Mouse (Mus musculus) CH12.LX (cell line): Measurements from ENCODE around the gene Adm. TPM values are rescaled to one million over a fixed set of nuclear protein-coding genes. Genes with fewer than 3 reads are reported as not detected.

Source experiments
- DNase-seq: peaks from one replicate; pipeline ENCODE4 v3.0.0-alpha.2; 2013; ENCODE audit errors: extremely low read depth
- H3K27ac ChIP-seq: 2 replicates; pipeline ENCODE4 v1.5.1; 2012; ENCODE audit warnings: low read depth, mild to moderate bottlenecking, control low read depth, moderate library complexity; ENCODE audit not compliant: insufficient read depth
- H3K27me3 ChIP-seq: replicated peaks from 2 replicates; pipeline ENCODE3; 2012; ENCODE audit warnings: inconsistent platforms
- H3K36me3 ChIP-seq, 2 experiments: replicated peaks in 1 of 2; 2 replicates each; pipeline versions ENCODE3 to v1.6.1; 2012; ENCODE audit warnings: inconsistent platforms in 1 of 2, low read length in 1 of 2, mild to moderate bottlenecking in 1 of 2, mixed read lengths in 1 of 2, moderate library complexity in 1 of 2; ENCODE audit not compliant: control insufficient read depth in 1 of 2, insufficient read depth in 1 of 2
- H3K4me1 ChIP-seq, 2 experiments: 2 replicates each; pipeline ENCODE4 v1.6.1; 2012; ENCODE audit warnings: inconsistent platforms in 1 of 2, moderate library complexity in 1 of 2; ENCODE audit not compliant: insufficient read depth in 2 of 2, control insufficient read depth in 1 of 2
- H3K4me2 ChIP-seq: 2 replicates; pipeline ENCODE4 v1.6.1; 2012; ENCODE audit warnings: low read depth, mild to moderate bottlenecking, control low read depth; ENCODE audit not compliant: poor library complexity, insufficient read depth, severe bottlenecking
- H3K4me3 ChIP-seq, 3 experiments: fragments of 150-350 bp in 1 of 3; sonication (generic) in 1 of 3; replicated peaks in 1 of 3; 2 replicates each; pipeline versions ENCODE3 to v1.5.1; 2011 to 2012; ENCODE audit warnings: low read depth in 2 of 3, low read length in 2 of 3, mild to moderate bottlenecking in 2 of 3, moderate library complexity in 2 of 3, control low read depth in 1 of 3, improper control_type of control experiment in 1 of 3, inconsistent platforms in 1 of 3, mixed read lengths in 1 of 3; ENCODE audit not compliant: poor library complexity in 1 of 3
- H3K79me2 ChIP-seq: replicated peaks from 2 replicates; pipeline ENCODE4 v1.6.1; 2012; ENCODE audit warnings: mild to moderate bottlenecking, moderate library complexity; ENCODE audit not compliant: control insufficient read depth, poor library complexity, insufficient read depth, severe bottlenecking; ENCODE audit errors: extremely low read depth
- H3K9ac ChIP-seq: 2 replicates; pipeline ENCODE4 v1.6.1; 2012; ENCODE audit warnings: low read depth, mild to moderate bottlenecking, control low read depth, moderate library complexity; ENCODE audit not compliant: insufficient read depth
- H3K9me3 ChIP-seq: replicated peaks from 2 replicates; pipeline ENCODE3; 2012; ENCODE audit warnings: low read length, inconsistent platforms, mixed read lengths
- BHLHE40 ChIP-seq: IDR thresholded peaks from 2 replicates; pipeline ENCODE4 v1.6.1; 2011; ENCODE audit warnings: mild to moderate bottlenecking, low read depth, low read length, improper control_type of control experiment
- CHD1 ChIP-seq: IDR thresholded peaks from 2 replicates; pipeline ENCODE4 v1.6.1; 2012; ENCODE audit warnings: low read depth, low read length, improper control_type of control experiment, inconsistent platforms
- CTCF ChIP-seq, 2 experiments: IDR thresholded peaks in 1 of 2; conservative IDR thresholded peaks in 1 of 2; 2 replicates each; pipeline ENCODE4 v1.5.1; 2011 to 2012; ENCODE audit warnings: low read depth in 2 of 2, low read length in 2 of 2, improper control_type of control experiment in 1 of 2, inconsistent platforms in 1 of 2, mild to moderate bottlenecking in 1 of 2, moderate library complexity in 1 of 2
- E2F4 ChIP-seq: IDR thresholded peaks from 2 replicates; pipeline ENCODE4 v1.6.1; 2011; ENCODE audit warnings: low read depth, low read length, improper control_type of control experiment; ENCODE audit not compliant: insufficient replicate concordance
- EP300 ChIP-seq: IDR thresholded peaks from 2 replicates; pipeline ENCODE4 v1.6.1; 2011; ENCODE audit warnings: low read length, improper control_type of control experiment
- GABPA ChIP-seq: IDR thresholded peaks from 2 replicates; pipeline ENCODE4 v1.6.1; 2012; ENCODE audit warnings: low read depth, low read length, improper control_type of control experiment, inconsistent platforms; ENCODE audit not compliant: insufficient replicate concordance
- IRF4 ChIP-seq: IDR thresholded peaks from 2 replicates; pipeline ENCODE4 v1.6.1; 2014; ENCODE audit warnings: low read depth, mild to moderate bottlenecking, inconsistent platforms, low read length, improper control_type of control experiment
- JUN ChIP-seq: IDR thresholded peaks from 2 replicates; pipeline ENCODE4 v1.6.1; 2011; ENCODE audit warnings: low read depth, mild to moderate bottlenecking, low read length, improper control_type of control experiment, moderate library complexity; ENCODE audit not compliant: insufficient read depth
- JUND ChIP-seq: conservative IDR thresholded peaks from 2 replicates; pipeline ENCODE4 v1.6.1; 2011; ENCODE audit warnings: low read depth, low read length, improper control_type of control experiment
- KAT2A ChIP-seq: IDR thresholded peaks from 2 replicates; pipeline ENCODE4 v1.6.1; 2012; ENCODE audit warnings: low read length, improper control_type of control experiment, inconsistent platforms; ENCODE audit not compliant: insufficient replicate concordance
- MAX ChIP-seq: IDR thresholded peaks from 2 replicates; pipeline ENCODE4 v1.6.1; 2011; ENCODE audit warnings: low read length, improper control_type of control experiment
- MAZ ChIP-seq: IDR thresholded peaks from 2 replicates; pipeline ENCODE4 v1.6.1; 2012; ENCODE audit warnings: low read depth, mild to moderate bottlenecking, inconsistent platforms, low read length, improper control_type of control experiment, moderate library complexity
- MXI1 ChIP-seq: IDR thresholded peaks from 2 replicates; pipeline ENCODE4 v1.6.1; 2011; ENCODE audit warnings: mild to moderate bottlenecking, low read depth, low read length, improper control_type of control experiment
- NELFE ChIP-seq: IDR thresholded peaks from 2 replicates; pipeline ENCODE4 v1.6.1; 2011; ENCODE audit warnings: low read depth, low read length, improper control_type of control experiment
- POLR2AphosphoS2 ChIP-seq: IDR thresholded peaks from 2 replicates; pipeline ENCODE4 v1.6.1; 2011; ENCODE audit warnings: low read depth, low read length, improper control_type of control experiment
- RCOR1 ChIP-seq: conservative IDR thresholded peaks from 2 replicates; pipeline ENCODE4 v1.6.1; 2012; ENCODE audit warnings: low read depth, mild to moderate bottlenecking, inconsistent platforms, low read length, improper control_type of control experiment
- SIN3A ChIP-seq: IDR thresholded peaks from 2 replicates; pipeline ENCODE4 v1.6.1; 2012; ENCODE audit warnings: low read length, improper control_type of control experiment, inconsistent platforms
- TBP ChIP-seq: conservative IDR thresholded peaks from 2 replicates; pipeline ENCODE4 v1.6.1; 2011; ENCODE audit warnings: low read depth, low read length, improper control_type of control experiment
- ZC3H11A ChIP-seq: IDR thresholded peaks from 2 replicates; pipeline ENCODE4 v1.6.1; 2012; ENCODE audit warnings: low read depth, mild to moderate bottlenecking, inconsistent platforms, low read length, improper control_type of control experiment
- ZKSCAN1 ChIP-seq: IDR thresholded peaks from 2 replicates; pipeline ENCODE4 v1.6.1; 2012; ENCODE audit warnings: low read depth, inconsistent platforms, low read length, improper control_type of control experiment, borderline replicate concordance
- ZMIZ1 ChIP-seq: IDR thresholded peaks from 2 replicates; pipeline ENCODE4 v1.6.1; 2012; ENCODE audit warnings: low read depth, mild to moderate bottlenecking, inconsistent platforms, low read length, improper control_type of control experiment
- dilution Hi-C: fragments of 300-500 bp; cut with MboI; formaldehyde crosslinking; loops from 2 replicates; pipeline ENCODE4 v1.14.3; 2020; ENCODE audit warnings: low sequenced_read_pairs; ENCODE audit not compliant: extremely low pct_unique_long_range_greater_than_20kb, extremely low pct_ligation_motif_present
- in situ Hi-C: fragments of 300-500 bp; cut with MboI; formaldehyde crosslinking; loops from 3 replicates; pipeline ENCODE4 v1.14.3; 2019; ENCODE audit warnings: low sequenced_read_pairs, low pct_ligation_motif_present, low pct_unique_long_range_greater_than_20kb, mixed read lengths
- polyA plus RNA-seq: library from polyadenylated mRNA; unstranded; fragments of >175 nt; gene quantifications from 2 replicates; pipeline ENCODE4 v1.2.1, GENCODE M21; 2012; ENCODE audit warnings: low read depth; ENCODE audit not compliant: insufficient read length
- total RNA-seq, 2 experiments: library from RNA; depleted of rRNA; stranded (reverse); fragments of 300-350 nt in 1 of 2; fragments of >200 nt in 1 of 2; gene quantifications; 2 replicates each; pipeline ENCODE4 v1.2.3; 2012 to 2014

Adm gene
- total and polyA plus RNA-seq, 3 experiments: 6.9 to 23.2 (median 16.0) TPM

GRCm38 (mm10) chr7:110631136-110631888, 3.9 kb downstream of the Adm start:
- peaks cover 0 to 23% of the 10 kb centered on the region in 2 experiments; a peak in 2 of 4 replicates for H3K4me1 ChIP-seq
- no peak for TF ChIP-seq BHLHE40
- TF ChIP-seq POLR2AphosphoS2: no peak
- no peak for TF ChIP-seq SIN3A
- TF ChIP-seq CHD1: no peak
- no peak for TF ChIP-seq KAT2A
- TF ChIP-seq IRF4: no peak
- TF ChIP-seq MXI1: no peak
- no peak for TF ChIP-seq ZMIZ1
- no peak for TF ChIP-seq RCOR1
- no peak for TF ChIP-seq EP300
- no peak for TF ChIP-seq MAX
- no peak for TF ChIP-seq ZKSCAN1
- no peak for TF ChIP-seq E2F4
- TF ChIP-seq NELFE: no peak
- peaks cover 4% of the 10 kb centered on the region for H3K27me3 ChIP-seq
- dilution Hi-C loops: no loop called here
- H3K9ac ChIP-seq: no peak overlapping the region; the same call in 1 of the 2 replicates
- H3K79me2 ChIP-seq: 0 out of 2 replicates have a peak, but pooled peaks cover 5% of the 10 kb centered on the region
- H3K27ac ChIP-seq: no peak overlapping the region
- H3K4me3 ChIP-seq: peak overlapping the region in 1 of 3 experiments; percentile 77
- peak overlapping the region; percentile 91 for H3K4me2 ChIP-seq
- DNase-seq: no peak
- in situ Hi-C loops: no loop called here
- H3K9me3 ChIP-seq: no peaks in the 10 kb centered on the region
- H3K36me3 ChIP-seq: no peaks in the 10 kb centered on the region

DNA sequence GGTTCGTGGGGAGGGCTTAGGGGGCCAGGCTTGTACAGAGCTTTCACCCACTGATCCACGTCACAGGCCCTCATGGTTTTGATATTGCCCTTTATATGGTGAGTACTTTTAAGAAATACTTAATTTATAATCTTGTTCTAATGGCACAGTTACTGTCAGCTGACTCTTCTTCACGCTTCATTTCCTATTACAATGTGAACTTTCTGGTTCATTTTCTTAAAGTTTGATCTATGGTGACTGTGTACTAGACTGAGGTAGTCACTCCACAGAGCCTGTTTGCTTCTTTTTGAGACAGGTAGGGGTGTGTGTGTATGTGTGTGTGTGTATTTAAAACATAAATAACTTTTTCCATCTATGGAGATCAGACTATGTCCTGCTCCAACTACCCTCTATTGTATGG, 8.5 kb downstream of the Adm start:
- Histone ChIP-seq H3K36me3 (no peaks in the 10 kb centered on the region), H3K4me2 (no peak overlapping the region), H3K4me1 (peaks cover 0 to 7% of the 10 kb centered on the region in 2 experiments; a peak in 2 of 4 replicates)
- TF ChIP-seq CTCF (conservative IDR thresholded peaks at IDR 0.05 in 1 of 2, IDR thresholded peaks at IDR 0.05 in 1 of 2; ENCODE audit: low read depth in 2 of 2, low read length in 2 of 2) (no peak), E2F4 (no peak), JUN (no peak), TBP (no peak), EP300 (no peak), MAX (no peak), NELFE (no peak), BHLHE40 (no peak), ZC3H11A (no peak), MAZ (no peak), ZKSCAN1 (no peak), GABPA (no peak), JUND (no peak)
- TF ChIP-seq, all 38 proteins: peak for 0
- Histone ChIP-seq H3K27me3 (no peaks in the 10 kb centered on the region), H3K9me3 (no peaks in the 10 kb centered on the region), H3K27ac (no peak overlapping the region), H3K79me2 (no peaks in the 10 kb centered on the region), H3K9ac (no peak overlapping the region), H3K4me3 (no peak overlapping the region)
- dilution Hi-C loops (no loop called here), in situ Hi-C loops (no loop called here)
- no peak for DNase-seq
